34 mouse cellular contexts compared by ENCODE assay signal in the genomic region with DNA sequence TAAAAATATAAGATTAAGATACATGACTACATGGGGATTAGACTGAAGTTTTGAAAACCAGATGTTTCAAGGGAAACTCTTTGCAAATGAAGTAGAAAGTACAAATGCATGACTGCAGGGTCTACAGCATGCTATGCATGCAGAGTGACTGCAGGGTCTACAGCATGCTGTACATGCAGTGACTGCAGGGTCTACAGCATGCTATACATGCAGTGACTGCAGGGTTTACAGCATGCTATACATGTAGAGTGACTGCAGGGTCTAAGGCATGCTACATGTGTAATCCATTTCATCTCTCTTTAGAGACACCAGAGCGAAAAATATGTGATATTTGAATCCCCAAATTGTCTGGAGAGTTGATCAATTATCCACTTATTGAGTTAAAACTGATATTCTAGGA.
"Had no signal": no experiment of that assay in that cellular context is flagged by ENCODE, and none has a peak within 500 bp of the region (broad histone marks: within the 10 kb centered on the region; RNA-seq: fewer than 3 reads in every experiment).

No protein-coding gene starts in this region.

- DNase-seq: heart, postnatal 10 days; heart, postnatal 14 days; heart, postnatal 4 days; kidney, adult 11 months; kidney, adult 18-20 months; kidney, adult 2 months; kidney, adult 8-10 months; kidney, adult 9 months; kidney, postnatal 10 days; kidney, postnatal 14 days; kidney, postnatal 25 days; kidney, postnatal 36 days; kidney, postnatal 4 days; layer of hippocampus, adult 9-11 months; layer of hippocampus, postnatal 36 days had no signal

- H3K36me3 ChIP-seq: heart, embryonic 12.5 days; heart, embryonic 13.5 days; heart, embryonic 15.5 days; hindbrain, embryonic 10.5 days; hindbrain, embryonic 12.5 days; hindbrain, embryonic 13.5 days; hindbrain, embryonic 15.5 days; intestine, embryonic 15.5 days; kidney, embryonic 15.5 days had no signal

- H3K4me2 ChIP-seq: heart, embryonic 11.5 days; heart, embryonic 12.5 days; heart, embryonic 13.5 days; heart, embryonic 15.5 days; hindbrain, embryonic 12.5 days; hindbrain, embryonic 13.5 days; hindbrain, embryonic 14.5 days; hindbrain, embryonic 15.5 days; intestine, embryonic 15.5 days; kidney, embryonic 15.5 days had no signal

- H3K4me3 ChIP-seq: heart, embryonic 12.5 days; heart, embryonic 13.5 days; heart, embryonic 15.5 days; hindbrain, embryonic 10.5 days; hindbrain, embryonic 12.5 days; hindbrain, embryonic 13.5 days; hindbrain, embryonic 15.5 days; intestine, embryonic 15.5 days; kidney, embryonic 15.5 days; layer of hippocampus, adult 2 months; left cerebral cortex, adult 2 months had no signal

- H3K27me3 ChIP-seq: heart, embryonic 12.5 days; heart, embryonic 13.5 days; heart, embryonic 15.5 days; hindbrain, embryonic 12.5 days; hindbrain, embryonic 13.5 days; hindbrain, embryonic 15.5 days; intestine, embryonic 15.5 days; kidney, embryonic 15.5 days had no signal

- H3K27ac ChIP-seq: heart, embryonic 13.5 days; heart, embryonic 15.5 days; hindbrain, embryonic 10.5 days; hindbrain, embryonic 12.5 days; hindbrain, embryonic 13.5 days; hindbrain, embryonic 14.5 days; hindbrain, embryonic 15.5 days; hindbrain, postnatal 0 days; intestine, embryonic 15.5 days; kidney, embryonic 15.5 days; kidney, postnatal 0 days; layer of hippocampus, adult 2 months; left cerebral cortex, adult 2 months had no signal

- ATAC-seq: hindbrain, embryonic 16.5 days; hindbrain, postnatal 0 days; inflammation-experienced regulatory T-cells, adult 6 months; intestine, embryonic 15.5 days; intestine, embryonic 16.5 days; intestine, postnatal 0 days had no signal

- H3K4me1 ChIP-seq: heart, embryonic 12.5 days; heart, embryonic 13.5 days; heart, embryonic 15.5 days; hindbrain, embryonic 10.5 days; hindbrain, embryonic 12.5 days; hindbrain, embryonic 13.5 days; hindbrain, embryonic 15.5 days; intestine, embryonic 15.5 days; kidney, embryonic 15.5 days had no signal

- H3K9me3 ChIP-seq: heart, embryonic 12.5 days; heart, embryonic 13.5 days; heart, embryonic 15.5 days; hindbrain, embryonic 10.5 days; hindbrain, embryonic 12.5 days; hindbrain, embryonic 13.5 days; hindbrain, embryonic 15.5 days; intestine, embryonic 15.5 days; kidney, embryonic 15.5 days had no signal

- H3K9ac ChIP-seq: heart, embryonic 12.5 days; heart, embryonic 13.5 days; heart, embryonic 15.5 days; hindbrain, embryonic 12.5 days; hindbrain, embryonic 13.5 days; hindbrain, embryonic 14.5 days; hindbrain, embryonic 15.5 days; intestine, embryonic 15.5 days; kidney, embryonic 15.5 days had no signal
